Mouse (Mus musculus) heart, adult 10 weeks (tissue): ENCODE data around the gene Luzp1. TPM values are rescaled to one million over a fixed set of nuclear protein-coding genes. Genes with fewer than 3 reads are reported as not detected.

Source experiments
- polyA plus RNA-seq: library from polyadenylated mRNA; stranded (reverse); fragments of 350-450 nt; fragmentation: Illumina TruSeq; extraction: RNeasy Lipid Tissue Mini Kit (QIAGEN cat#74804); gene quantifications from one replicate; pipeline ENCODE4 v1.2.3, GENCODE M21; 2014; ENCODE audit warnings: low read depth, low replicate concordance

Gene Luzp1
- polyA plus RNA-seq, result 23.2 TPM

GRCm38 (mm10) chr4:136469371-136469903 lies at the start of gene Luzp1:
Luzp1 (plus strand) TSS chr4:136469761.

DNA sequence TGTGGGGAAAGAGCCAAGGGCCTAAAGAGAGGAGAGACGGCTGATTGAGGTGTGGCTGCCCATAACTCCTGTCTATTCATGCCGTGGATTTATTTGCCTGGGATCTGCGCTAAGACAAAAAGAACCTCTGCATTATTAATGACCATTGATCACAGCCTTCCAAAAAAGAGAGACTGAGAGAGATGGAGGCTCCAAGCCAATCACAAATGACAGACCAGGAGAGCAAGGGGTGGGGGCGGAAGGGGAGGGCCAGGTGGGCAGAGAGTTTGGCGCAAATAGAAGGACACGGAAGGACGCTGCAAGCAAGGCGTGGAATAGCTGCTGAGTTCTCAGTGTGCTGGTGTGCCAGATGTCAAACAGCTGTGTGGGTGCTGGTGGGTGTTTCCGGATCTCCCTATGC lies 46.3 kb upstream of the Luzp1 start, which contains the start of gene Htr1d:
Gene Htr1d, plus strand, starts transcription at position 301 of the 400 bp plus-strand sequence.

DNA sequence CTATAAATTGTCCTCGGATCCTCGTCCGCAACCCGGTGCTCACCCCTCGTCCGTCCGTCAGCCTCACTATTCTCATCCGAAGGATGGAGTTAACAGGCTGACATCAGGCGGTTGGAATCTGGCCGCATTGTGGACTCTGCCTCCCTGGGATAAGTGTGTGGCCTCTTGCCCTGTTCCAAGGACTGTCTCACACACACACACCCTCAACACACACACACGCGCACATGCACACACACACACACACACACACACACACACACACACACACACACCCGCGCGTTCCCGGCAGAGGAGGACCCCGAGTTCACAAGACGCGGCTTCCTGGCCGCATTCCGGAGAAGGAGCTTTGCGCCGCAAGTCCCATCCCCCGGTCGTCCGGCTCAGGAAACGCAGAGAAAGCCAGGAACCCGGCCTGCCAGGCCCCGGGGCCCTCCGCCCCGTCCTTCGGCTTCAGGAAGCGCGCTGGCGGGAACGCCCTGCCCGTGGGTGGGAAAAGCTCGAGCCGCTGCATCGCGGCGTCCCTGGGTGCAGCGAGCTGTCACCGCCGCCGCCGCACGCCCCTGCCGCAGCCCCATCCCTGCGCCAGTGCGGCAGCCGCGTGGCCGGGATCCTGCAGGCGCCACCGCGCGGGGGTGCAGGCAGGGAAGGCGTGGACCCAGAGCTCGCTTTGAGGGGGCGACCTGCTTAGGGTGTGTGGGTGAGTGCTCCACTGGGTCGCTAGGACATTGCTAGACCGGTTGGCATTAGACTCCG lies 7.3 kb upstream of the Luzp1 start, which contains the start of gene 6030445D17Rik:
Gene 6030445D17Rik, plus strand, starts transcription at position 165 of the 753 bp plus-strand sequence.

GRCm38 (mm10) chr4:136602568-136602967 lies 133.0 kb downstream of the Luzp1 start, which contains the start of gene Kdm1a:
Kdm1a (minus strand) TSS chr4:136602723.

Other genes starting within 250 kb of the Luzp1 start
- 166 TPM for gene Tcea3, start 222.0 kb upstream of the Luzp1 start, polyA plus RNA-seq
- gene Zfp46, start 185.1 kb upstream of the Luzp1 start, polyA plus RNA-seq, result 33.7 TPM
- 44.1 TPM for gene Hnrnpr, start 158.8 kb upstream of the Luzp1 start, polyA plus RNA-seq
- gene Htr1d, start 46.2 kb upstream of the Luzp1 start, polyA plus RNA-seq, result not detected
- 0.34 TPM for gene 6030445D17Rik, start 7.5 kb upstream of the Luzp1 start, polyA plus RNA-seq
- 25.7 TPM for gene Kdm1a, start 133.0 kb downstream of the Luzp1 start, polyA plus RNA-seq
- gene Tex46, start 140.7 kb downstream of the Luzp1 start, polyA plus RNA-seq, result not detected
- not detected for gene Lactbl1, start 152.9 kb downstream of the Luzp1 start, polyA plus RNA-seq